Comparison of ENCODE assay signal across 8 mouse cellular contexts in genomic region chr15:97831987-97832640, GRCm38 (mm10). TPM values are rescaled to one million over a fixed set of nuclear protein-coding genes. Genes with fewer than 3 reads are reported as not detected.
A peak's percentile ranks its signal among the peaks of the same experiment; 100 is the strongest.
DNase-seq lines count a peak whose midpoint lies in the region; ATAC-seq and TF ChIP-seq lines count a peak whose summit lies in the region.

No protein-coding gene starts in this region.

- peak overlapping the region; percentile 73 for H3K4me2 ChIP-seq in forebrain, embryonic 14.5 days (ENCODE audit: low read length)
- H3K4me2 ChIP-seq in hindbrain, postnatal 0 days (ENCODE audit: low read depth, low read length), result peak overlapping the region; percentile 64
- peak overlapping the region; percentile 95 for H3K4me2 ChIP-seq in liver, postnatal 0 days (ENCODE audit: low read depth, low read length)

- H3K36me3 ChIP-seq in forebrain, embryonic 14.5 days (ENCODE audit: control insufficient read depth, insufficient read depth, low read length), result no peaks in the 10 kb centered on the region
- H3K36me3 ChIP-seq in hindbrain, postnatal 0 days (ENCODE audit: insufficient read depth, low read length), result no peaks in the 10 kb centered on the region
- no peaks in the 10 kb centered on the region for H3K36me3 ChIP-seq in liver, postnatal 0 days (replicated peaks; ENCODE audit: insufficient read depth, low read length)

- 17% methylated on average over 10 of the region's 10 CpGs for WGBS in forebrain, embryonic 14.5 days
- WGBS in hindbrain, postnatal 0 days, result 6% methylated on average over 10 of the region's 10 CpGs
- 17% methylated on average over 10 of the region's 10 CpGs for WGBS in liver, postnatal 0 days (ENCODE audit: insufficient replicate concordance)
- 21% methylated on average over 10 of the region's 10 CpGs for WGBS in olfactory bulb, adult 2 months

- H3K4me1 ChIP-seq in forebrain, embryonic 14.5 days (ENCODE audit: control insufficient read depth, insufficient read depth, low read length), result peaks cover 22% of the 10 kb centered on the region
- peaks cover 26% of the 10 kb centered on the region for H3K4me1 ChIP-seq in hindbrain, postnatal 0 days (ENCODE audit: insufficient read depth, low read length)
- peaks cover 33% of the 10 kb centered on the region for H3K4me1 ChIP-seq in liver, postnatal 0 days (ENCODE audit: insufficient read depth)
- peaks cover 35% of the 10 kb centered on the region for H3K4me1 ChIP-seq in olfactory bulb, adult 2 months (ENCODE audit: control insufficient read depth, insufficient read depth, low read length)

- TF ChIP-seq CTCF in hindbrain, postnatal 0 days (IDR thresholded peaks at IDR 0.05; ENCODE audit: low read depth), result no peak
- TF ChIP-seq CTCF in liver, postnatal 0 days (IDR thresholded peaks at IDR 0.05; ENCODE audit: low read depth), result no peak
- no peak for TF ChIP-seq CTCF in olfactory bulb, adult 2 months (IDR thresholded peaks at IDR 0.05; ENCODE audit: insufficient read depth, low read depth, low read length)

- no peak for TF ChIP-seq POLR2A in olfactory bulb, adult 2 months (IDR thresholded peaks at IDR 0.05; ENCODE audit: insufficient read depth, low read depth, low read length)

- DNase-seq in thymus, postnatal 14 days, result peak; percentile 55
- no peak for DNase-seq in thymus, adult 18-20 months
- no peak for DNase-seq in forebrain, embryonic 14.5 days (ENCODE audit: low spot score)
- DNase-seq in hindbrain, postnatal 0 days (ENCODE audit: low spot score), result no peak
- no peak for DNase-seq in liver, postnatal 0 days
- no peak for DNase-seq in right cerebral cortex, postnatal 14 days

- peak overlapping the region; percentile 78 for H3K4me3 ChIP-seq in forebrain, embryonic 14.5 days (ENCODE audit: low read depth, low read length)
- peak overlapping the region; percentile 88 for H3K4me3 ChIP-seq in hindbrain, postnatal 0 days (ENCODE audit: low read length)
- peak overlapping the region; percentile 73 for H3K4me3 ChIP-seq in liver, postnatal 0 days (ENCODE audit: low read depth, low read length)
- peak overlapping the region; percentile 91 for H3K4me3 ChIP-seq in olfactory bulb, adult 2 months (ENCODE audit: insufficient read depth, low read depth, low read length)

- H3K27ac ChIP-seq in forebrain, embryonic 14.5 days (ENCODE audit: low read depth, low read length), result peak overlapping the region; percentile 95
- peak overlapping the region; percentile 98 for H3K27ac ChIP-seq in hindbrain, postnatal 0 days
- H3K27ac ChIP-seq in liver, postnatal 0 days (ENCODE audit: low read depth), result peak overlapping the region; percentile 93
- H3K27ac ChIP-seq in olfactory bulb, adult 2 months (ENCODE audit: insufficient read depth, low read depth, low read length), result peak overlapping the region; percentile 87

- ATAC-seq in forebrain, embryonic 14.5 days, result no peak
- peak; percentile 12; the same call in 1 of the 2 replicates for ATAC-seq in hindbrain, postnatal 0 days
- ATAC-seq in liver, postnatal 0 days, result peak; percentile 10; the same call in 1 of the 2 replicates
- ATAC-seq in megakaryocyte progenitor cell, adult 5-6 weeks (replicated peaks; ENCODE audit: poor library complexity), result no peak

- no peaks in the 10 kb centered on the region for H3K9me3 ChIP-seq in forebrain, embryonic 14.5 days (replicated peaks; ENCODE audit: control insufficient read depth, low read length)
- no peaks in the 10 kb centered on the region for H3K9me3 ChIP-seq in hindbrain, postnatal 0 days (ENCODE audit: low read length)
- no peaks in the 10 kb centered on the region for H3K9me3 ChIP-seq in liver, postnatal 0 days (ENCODE audit: low read length)

- TF ChIP-seq EP300 in liver, postnatal 0 days (IDR thresholded peaks at IDR 0.05; ENCODE audit: low read depth), result no peak

- H3K9ac ChIP-seq in forebrain, embryonic 14.5 days (ENCODE audit: low read length), result peak overlapping the region; percentile 98
- peak overlapping the region; percentile 98 for H3K9ac ChIP-seq in hindbrain, postnatal 0 days (replicated peaks; ENCODE audit: low read length)
- peak overlapping the region; percentile 89 for H3K9ac ChIP-seq in liver, postnatal 0 days (replicated peaks)

- no peaks in the 10 kb centered on the region for H3K27me3 ChIP-seq in forebrain, embryonic 14.5 days (replicated peaks; ENCODE audit: control insufficient read depth, insufficient read depth, low read length)
- no peaks in the 10 kb centered on the region for H3K27me3 ChIP-seq in hindbrain, postnatal 0 days (ENCODE audit: insufficient read depth, low read length)
- peaks cover 17% of the 10 kb centered on the region; the same call in 1 of the 2 replicates for H3K27me3 ChIP-seq in liver, postnatal 0 days (ENCODE audit: insufficient read depth, low read length)

RNA-seq across cellular contexts. Expression of gene Hdac7, which starts 12.2 kb away (rescaled TPM):
- 19.5 and 20.0 TPM in 2 replicates for polyA plus RNA-seq in forebrain, embryonic 14.5 days (2014; fragmentation: Nextera tagmentation; extraction: Ambion mirVana)
- total RNA-seq in hindbrain, postnatal 0 days (2014; rRNA removed), result 23.6 and 28.6 TPM in 2 replicates
- 21.7 and 23.7 TPM in 2 replicates for polyA plus RNA-seq in hindbrain, postnatal 0 days (2015; fragmentation: Nextera tagmentation; extraction: Ambion mirVana)
- polyA plus RNA-seq in liver, postnatal 0 days (2015; fragmentation: Nextera tagmentation; extraction: Ambion mirVana), result 5.3 TPM in 2 replicates
- 147 TPM in 1 of 2 replicates, not detected in the other for polyA plus RNA-seq in olfactory bulb, adult 2 months (2012; ENCODE audit: insufficient read depth, insufficient read length, low replicate concordance, missing spikeins)
- total RNA-seq in megakaryocyte progenitor cell, adult 5-6 weeks (2015), result 22.1 and 29.2 TPM in 2 replicates
- total RNA-seq in megakaryocyte progenitor cell, adult 5-6 weeks (2017), result 12.6 and 14.0 TPM in 2 replicates

RNA-seq across cellular contexts. Expression of gene Slc48a1, which starts 53.8 kb away (rescaled TPM):
- 65.4 and 69.1 TPM in 2 replicates for polyA plus RNA-seq in forebrain, embryonic 14.5 days (2014; fragmentation: Nextera tagmentation; extraction: Ambion mirVana)
- 84.4 and 89.3 TPM in 2 replicates for total RNA-seq in hindbrain, postnatal 0 days (2014; rRNA removed)
- 140 and 152 TPM in 2 replicates for polyA plus RNA-seq in hindbrain, postnatal 0 days (2015; fragmentation: Nextera tagmentation; extraction: Ambion mirVana)
- 59.0 and 61.1 TPM in 2 replicates for polyA plus RNA-seq in liver, postnatal 0 days (2015; fragmentation: Nextera tagmentation; extraction: Ambion mirVana)
- not detected in 2 replicates for polyA plus RNA-seq in olfactory bulb, adult 2 months (2012; ENCODE audit: insufficient read depth, insufficient read length, low replicate concordance, missing spikeins)
- total RNA-seq in megakaryocyte progenitor cell, adult 5-6 weeks (2015), result 83.0 and 94.4 TPM in 2 replicates
- total RNA-seq in megakaryocyte progenitor cell, adult 5-6 weeks (2017), result 62.7 and 70.0 TPM in 2 replicates

Comparison
In these comparisons a context has a peak if more than half of its experiments do, and no peak if none do; other contexts are left out.
1. ATAC-seq: peak in hindbrain, postnatal 0 days (single experiment) and liver, postnatal 0 days (single experiment); none in forebrain, embryonic 14.5 days (single experiment) and megakaryocyte progenitor cell, adult 5-6 weeks (single experiment).
2. Peak in every context shown above with its lines, with median percentiles within 50 percentile points of each other: H3K27ac ChIP-seq, H3K4me2 ChIP-seq, H3K4me3 ChIP-seq and H3K9ac ChIP-seq.